Mouse (Mus musculus) v-Abl transformed pro-B cells (cell line): Measurements from ENCODE around the gene Srpk2.

Experiments used
- in situ Hi-C, 2 experiments: fragments of 400-800 bp; cut with MboI; formaldehyde crosslinking; loops; one replicate each; pipeline ENCODE4 v1.15.1; 2025; ENCODE audit not compliant: unreplicated experiment in 2 of 2

The Srpk2 gene

DNA sequence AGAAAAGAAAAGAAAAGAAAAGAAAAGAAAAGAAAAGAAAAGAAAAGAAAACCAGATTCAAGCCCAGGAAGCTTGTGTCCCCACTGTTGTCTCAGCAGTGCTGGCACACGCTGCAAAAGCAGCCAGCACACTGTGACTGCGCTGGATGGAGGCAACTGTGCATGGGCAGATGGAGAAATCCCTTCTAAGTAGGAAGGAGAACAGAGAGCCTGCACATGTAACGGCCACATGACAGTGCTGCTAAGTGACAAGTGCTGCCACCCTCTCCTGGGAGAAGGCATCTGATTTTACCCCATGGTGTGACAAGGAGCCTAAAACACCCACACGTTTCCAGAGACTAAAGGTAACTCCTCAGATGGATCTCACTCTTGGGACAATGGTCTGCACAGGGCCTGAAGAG lies 166.6 kb downstream of the Srpk2 start:
- in situ Hi-C loops = no loop called here

DNA sequence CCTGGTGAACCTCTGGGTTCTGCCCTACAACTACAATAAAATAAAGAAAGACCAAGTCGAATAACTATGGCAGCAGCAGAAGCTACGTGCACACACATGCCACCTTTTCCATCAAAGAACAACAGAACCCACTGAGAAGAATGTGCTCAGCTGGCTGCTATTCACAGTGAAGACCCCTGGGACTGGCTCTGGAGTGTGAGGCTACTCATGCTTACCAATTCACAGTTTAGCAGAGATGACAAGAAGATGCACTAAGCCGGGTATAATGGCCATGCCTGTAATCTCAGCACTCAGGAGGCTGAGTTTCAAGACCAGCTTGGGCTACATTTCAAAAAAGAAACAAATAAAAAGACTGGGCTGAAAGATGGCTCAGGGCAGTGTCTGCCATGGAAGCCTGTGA lies 167.5 kb downstream of the Srpk2 start:
- in situ Hi-C loops = no loop called here

DNA sequence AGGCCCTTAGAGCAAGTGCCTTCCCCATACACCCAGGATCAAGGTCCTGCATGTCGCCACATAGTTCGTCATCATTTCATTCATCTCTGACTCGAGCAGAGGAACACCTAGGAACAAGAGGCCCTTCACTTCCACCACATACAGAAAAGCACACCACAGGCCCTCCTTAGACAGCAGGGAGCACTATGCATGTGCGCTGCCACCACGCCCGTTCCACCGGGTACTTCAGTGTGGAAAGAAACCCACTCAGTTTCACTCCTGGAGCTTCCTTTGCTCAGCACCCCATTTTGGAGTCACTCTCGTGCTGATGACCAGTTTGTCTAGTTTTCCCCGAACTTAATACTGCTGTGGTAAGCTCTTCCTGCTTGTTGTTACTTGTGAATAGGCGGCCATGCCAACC lies 169.4 kb downstream of the Srpk2 start:
- in situ Hi-C loops = no loop called here

DNA sequence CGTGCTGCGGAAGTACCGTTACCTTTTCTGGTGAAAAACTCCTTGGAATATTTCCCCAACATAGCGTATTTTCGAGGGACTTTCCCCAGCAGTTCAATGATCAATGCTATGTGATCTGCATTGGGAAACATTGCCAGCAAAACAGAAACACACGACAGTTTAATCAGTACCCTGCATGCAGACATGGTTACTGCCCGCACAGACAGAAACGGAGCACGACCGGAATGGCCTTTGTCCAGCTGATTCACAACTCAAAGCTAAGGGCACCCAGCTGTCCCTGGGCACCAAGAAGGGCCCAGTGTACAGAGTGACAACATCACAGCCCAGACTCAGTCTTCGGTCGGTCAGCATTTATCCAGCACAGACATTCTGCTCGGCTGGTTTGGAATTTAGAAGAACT lies 170.9 kb downstream of the Srpk2 start:
- in situ Hi-C loops = loop anchor here in 1 of 2 experiments (5.0 kb wide), 1 partner anchor 149 kb away; no protein-coding TSS in a partner anchor

DNA sequence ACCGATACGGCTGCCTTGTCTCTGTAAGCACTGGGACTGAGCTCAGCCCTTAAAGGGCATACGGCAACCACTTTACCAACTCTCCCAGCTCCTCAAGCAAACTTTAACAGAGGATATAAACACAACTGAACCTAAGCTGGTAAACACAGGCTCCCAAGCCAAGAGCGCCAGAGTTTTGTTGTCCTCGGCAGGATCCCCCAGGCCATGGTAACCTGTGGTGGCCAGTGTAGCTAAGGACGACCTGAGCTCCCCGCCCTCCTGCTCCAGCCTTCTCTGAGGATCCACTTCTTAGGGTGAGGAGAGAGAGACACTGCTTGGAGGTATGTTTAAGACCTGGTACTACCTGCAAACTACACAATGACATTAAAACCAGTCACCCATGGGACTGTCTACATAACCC lies 171.9 kb downstream of the Srpk2 start:
- in situ Hi-C loops = loop anchor here in 1 of 2 experiments (5.0 kb wide), 1 partner anchor 150 kb away; no protein-coding TSS in a partner anchor

DNA sequence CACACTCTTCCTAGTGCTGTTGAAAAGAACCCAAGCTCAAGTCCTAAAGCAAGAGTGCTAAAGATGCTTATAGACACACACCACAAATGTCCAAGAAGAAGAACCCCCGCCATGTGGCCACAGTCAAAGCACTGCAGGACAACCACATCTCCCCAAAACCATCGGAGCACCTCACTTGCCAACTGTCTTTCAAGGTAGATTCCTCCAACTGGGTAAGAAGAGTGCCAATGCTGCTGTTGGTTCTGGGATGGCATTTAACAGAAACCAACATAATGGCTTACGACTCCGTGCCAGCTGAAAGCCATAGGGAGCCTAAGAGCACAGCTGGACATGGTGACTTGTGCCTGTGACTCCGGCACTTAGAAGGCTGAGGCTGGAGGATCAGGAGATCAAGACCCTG lies 173.0 kb downstream of the Srpk2 start:
- in situ Hi-C loops = loop anchor here in 1 of 2 experiments (5.0 kb wide), 1 partner anchor 151 kb away; no protein-coding TSS in a partner anchor

DNA sequence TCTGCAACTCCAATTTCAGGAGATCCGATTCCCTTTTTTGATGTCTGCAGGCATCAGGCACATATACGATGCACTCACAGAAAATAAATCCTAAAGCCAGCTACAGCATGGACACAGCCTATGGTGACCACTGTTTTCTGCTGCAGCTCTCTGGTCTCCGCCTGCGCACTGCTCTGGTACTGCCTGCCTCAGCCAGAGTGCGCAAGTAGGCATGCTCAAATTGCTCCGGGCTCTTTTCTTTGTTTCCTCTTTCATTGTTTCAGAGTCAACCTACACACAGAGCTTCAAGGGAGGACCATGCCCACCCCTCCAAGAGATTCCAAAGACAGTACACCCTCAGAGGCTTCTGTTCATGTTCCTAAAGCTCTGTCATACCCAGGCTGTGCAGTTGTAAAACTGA lies 175.8 kb downstream of the Srpk2 start:
- in situ Hi-C loops = no loop called here

DNA sequence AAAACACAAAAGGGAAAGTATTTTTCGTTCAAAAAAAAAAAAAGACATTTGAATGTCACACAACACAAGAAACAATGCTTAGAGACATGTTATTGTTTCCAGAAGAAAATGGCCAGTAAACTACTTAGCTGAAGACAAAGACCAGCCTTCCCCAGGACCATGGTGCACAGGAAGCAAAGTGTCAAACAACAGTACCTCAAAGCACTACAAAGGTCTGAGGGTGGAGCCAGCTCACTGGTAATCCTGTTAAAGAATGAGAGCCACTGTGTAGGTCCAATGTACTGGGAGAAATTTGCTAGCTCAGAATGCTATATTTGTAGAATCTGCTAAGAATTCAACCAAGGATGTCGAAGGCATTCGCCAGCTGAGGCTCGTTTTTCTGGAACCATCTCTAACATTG lies 177.2 kb downstream of the Srpk2 start:
- in situ Hi-C loops = no loop called here

DNA sequence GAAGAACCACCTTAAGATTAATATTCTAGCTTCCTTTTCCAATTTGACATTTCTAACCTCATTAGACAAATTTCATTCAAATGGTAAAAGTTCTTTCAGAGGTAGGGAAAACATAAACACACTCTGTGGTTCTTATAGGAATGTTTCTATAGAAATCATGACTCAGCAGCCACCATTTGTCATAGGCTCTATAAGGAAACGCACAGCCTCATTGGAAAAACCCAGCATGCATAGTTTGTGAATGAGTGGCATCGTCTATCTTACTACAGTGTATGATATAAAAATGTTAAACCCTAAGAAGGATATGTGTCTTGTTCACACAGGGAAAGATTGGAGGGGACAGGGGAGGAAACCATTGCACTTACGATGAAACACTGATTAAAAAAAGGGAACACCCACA lies 178.8 kb downstream of the Srpk2 start:
- in situ Hi-C loops = no loop called here

DNA sequence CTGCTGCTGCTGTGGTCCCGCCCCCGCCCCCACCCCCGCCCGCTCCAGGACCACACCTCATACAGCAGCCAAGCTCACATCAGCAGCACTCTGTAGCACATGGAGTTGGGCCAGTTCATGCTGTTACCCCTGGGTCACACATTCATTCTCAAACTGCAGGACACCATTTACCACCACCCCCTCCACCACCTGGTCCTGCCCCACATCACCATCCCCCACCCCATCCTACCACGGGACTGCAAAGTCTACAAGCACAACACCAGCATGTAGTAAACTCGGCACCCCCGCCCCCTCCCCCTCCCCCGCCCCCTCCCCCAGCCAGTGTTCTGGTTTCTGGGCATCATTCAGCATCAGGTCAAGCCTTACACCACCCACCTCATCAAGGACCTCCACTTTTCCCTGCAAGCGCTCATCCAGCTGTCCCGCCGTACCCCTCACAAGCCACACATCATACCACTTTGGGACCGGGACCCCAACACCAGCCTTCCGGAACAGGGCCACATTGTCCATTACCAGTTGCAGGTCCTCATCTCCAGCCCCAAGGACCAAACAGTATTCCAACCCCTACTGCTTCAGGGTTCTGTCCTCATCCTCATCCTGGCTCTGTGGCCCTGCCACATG lies 182.0 kb downstream of the Srpk2 start:
- in situ Hi-C loops = no loop called here

DNA sequence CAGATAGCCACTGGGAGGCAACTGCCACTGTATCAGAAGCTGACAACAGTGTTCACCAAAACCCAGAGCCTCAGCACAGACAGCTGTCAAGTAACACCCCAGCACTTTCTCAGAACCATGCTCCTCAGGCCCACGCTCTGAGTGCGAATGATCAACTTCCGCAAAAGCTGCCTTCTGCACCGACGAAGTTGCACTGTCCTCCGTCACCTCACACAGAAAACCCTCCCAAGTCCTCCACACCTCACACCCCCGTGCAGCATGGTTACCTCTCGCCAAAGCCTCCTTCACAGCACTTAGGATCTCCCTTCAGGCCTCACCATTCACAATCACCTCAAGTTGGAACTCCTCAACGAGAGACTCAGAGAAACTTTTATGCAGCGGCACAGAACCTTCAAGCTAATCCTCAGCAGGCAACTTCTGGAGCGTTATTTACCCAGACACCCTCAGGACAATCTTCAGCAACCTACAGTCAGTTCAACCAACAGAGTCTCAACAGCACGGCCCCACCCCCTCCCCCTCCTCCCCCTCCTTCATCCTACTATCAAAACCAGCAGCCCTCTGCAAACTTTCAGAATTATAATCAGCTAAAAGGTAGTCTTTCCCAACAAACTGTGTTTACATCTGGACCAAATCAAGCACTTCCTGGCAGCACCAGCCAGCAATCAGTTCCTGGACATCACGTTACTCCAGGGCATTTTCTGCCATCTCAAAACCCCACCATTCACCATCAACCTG lies 182.7 kb downstream of the Srpk2 start:
- in situ Hi-C loops = no loop called here

DNA sequence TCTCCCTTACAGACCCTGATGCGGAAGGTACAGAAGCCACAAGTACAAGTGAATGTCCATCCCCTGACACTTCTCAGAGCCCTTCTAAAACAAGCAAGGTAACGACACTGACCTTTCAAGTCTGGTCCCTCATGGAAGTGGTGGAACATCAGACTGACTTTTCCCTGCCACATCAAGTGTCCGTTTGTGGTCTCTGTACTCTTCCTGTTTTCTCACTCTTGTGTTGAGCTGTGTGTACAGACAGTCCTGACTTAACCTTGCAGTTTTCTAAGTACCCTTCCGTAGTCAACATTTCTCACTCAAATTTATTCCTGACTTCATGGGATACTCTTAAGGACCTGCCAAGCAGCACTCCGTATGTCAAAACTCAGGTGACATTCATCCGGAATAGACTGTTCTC lies 183.7 kb downstream of the Srpk2 start:
- in situ Hi-C loops = no loop called here

DNA sequence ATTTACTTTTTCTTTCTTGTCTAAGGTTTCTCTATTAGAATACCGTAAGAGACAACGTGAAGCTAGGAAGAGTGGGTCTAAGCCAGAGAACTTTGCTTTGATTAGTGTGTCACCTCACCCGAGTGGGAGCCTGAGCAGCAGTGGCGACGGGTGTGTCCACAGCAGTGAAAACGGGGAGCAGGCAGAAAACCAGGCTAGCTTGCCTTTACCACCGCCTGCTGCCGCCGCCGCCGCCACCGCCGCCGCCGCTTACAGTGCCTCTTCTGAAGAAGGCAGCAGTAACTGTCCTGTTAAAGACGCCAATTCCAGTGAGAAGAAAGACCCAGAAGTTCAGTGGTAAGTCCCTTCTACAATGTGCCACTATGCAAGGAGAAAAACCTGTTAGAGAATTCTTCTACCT lies 185.2 kb downstream of the Srpk2 start:
- in situ Hi-C loops = loop anchor here (10.0 to 25.0 kb wide), 4 partner anchors 156 to 1838 kb away; no protein-coding TSS in a partner anchor

DNA sequence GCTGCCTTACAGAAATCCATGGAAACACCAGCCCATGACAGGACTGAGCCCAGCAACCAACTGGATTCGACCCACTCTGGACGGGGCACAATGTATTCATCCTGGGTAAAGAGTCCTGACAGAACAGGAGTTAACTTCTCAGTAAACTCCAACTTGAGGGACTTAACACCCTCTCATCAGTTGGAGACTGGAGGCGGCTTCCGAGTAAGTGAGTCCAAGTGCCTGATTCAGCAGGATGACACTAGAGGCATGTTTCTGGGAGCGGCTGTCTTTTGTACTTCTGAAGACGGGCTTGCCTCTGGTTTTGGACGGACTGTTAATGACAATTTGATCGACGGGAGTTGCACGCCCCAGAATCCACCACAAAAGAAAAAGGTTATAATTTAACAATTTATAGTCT lies 186.5 kb downstream of the Srpk2 start:
- in situ Hi-C loops = loop anchor here (10.0 to 25.0 kb wide), 4 partner anchors 157 to 1839 kb away; no protein-coding TSS in a partner anchor

DNA sequence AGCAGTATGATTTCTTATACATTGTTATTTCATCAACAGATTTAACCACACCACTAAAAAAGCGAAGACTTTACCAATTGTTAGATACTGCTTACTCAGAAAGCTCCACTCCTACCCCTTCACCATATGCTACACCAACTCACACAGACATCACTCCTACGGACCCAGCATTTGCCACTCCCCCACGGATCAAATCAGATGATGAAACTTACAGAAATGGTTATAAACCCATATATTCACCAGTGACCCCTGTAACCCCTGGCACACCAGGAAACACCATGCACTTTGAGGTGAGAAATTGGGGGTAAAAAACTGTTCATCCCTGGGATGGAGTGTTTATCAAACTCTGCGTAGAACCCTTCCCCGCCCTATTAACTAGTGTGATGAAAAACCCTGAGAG lies 187.5 kb downstream of the Srpk2 start:
- in situ Hi-C loops = loop anchor here (10.0 to 25.0 kb wide), 4 partner anchors 158 to 1840 kb away; no protein-coding TSS in a partner anchor

DNA sequence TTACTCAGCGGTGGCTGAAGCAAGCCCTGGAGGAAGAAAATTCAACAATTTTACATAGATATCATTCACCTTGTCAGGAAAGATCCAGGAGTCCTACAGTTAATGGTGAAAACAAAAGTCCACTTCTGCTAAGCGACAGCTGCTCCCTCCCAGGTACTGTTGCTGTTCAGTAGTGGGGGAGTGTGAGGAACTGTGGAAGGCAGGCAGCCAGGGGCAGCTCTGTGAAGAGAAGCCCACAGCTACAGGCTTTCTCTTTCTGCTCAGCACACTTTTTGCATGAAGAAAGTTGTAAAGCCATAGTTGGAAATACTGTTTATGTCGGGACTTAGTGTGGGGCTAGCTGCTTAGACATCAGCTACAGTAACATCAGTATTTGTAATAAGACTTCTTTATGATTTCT lies 188.0 kb downstream of the Srpk2 start:
- in situ Hi-C loops = loop anchor here (10.0 to 25.0 kb wide), 4 partner anchors 158 to 1841 kb away; no protein-coding TSS in a partner anchor

DNA sequence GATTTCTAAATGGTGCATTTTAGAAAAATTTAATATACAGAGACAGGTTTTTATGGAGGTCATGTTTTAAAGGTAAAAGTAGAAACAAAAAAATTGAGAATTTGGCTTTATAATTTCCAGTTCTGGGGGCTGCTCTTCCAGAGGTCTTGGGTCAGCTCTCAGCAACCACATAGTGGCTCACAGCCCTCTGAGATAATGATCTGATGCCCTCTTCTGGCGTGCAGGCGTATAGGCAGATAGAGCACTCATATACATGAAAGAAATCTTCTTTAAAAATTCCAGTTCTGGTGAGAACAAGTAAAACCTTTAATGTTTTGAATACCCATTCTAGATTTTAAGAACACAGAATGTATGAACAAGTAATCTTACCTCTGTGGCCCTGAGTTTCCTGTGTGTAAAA lies 193.6 kb downstream of the Srpk2 start:
- in situ Hi-C loops = loop anchor here (10.0 to 25.0 kb wide), 4 partner anchors 164 to 1847 kb away; no protein-coding TSS in a partner anchor

DNA sequence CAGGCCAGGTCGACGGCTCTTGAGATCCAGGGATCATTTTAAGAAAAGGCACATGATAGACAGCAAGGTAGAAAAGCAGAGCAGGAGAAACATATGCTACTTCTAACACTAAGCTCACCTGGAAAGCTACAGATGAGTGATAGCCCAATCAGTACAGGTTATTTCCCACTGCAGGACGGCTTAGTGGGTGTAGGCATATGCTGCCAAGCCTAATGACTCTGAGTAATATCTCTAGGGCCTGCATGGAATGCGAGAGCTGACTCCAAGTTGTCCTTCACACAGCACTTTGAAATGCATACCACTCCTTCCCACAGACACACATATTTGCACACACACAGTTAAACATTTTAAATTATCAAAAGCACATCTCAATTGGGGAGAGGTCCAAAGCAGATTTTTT lies 195.2 kb downstream of the Srpk2 start:
- in situ Hi-C loops = loop anchor here in 1 of 2 experiments (25.0 kb wide), 2 partner anchors 227 to 1848 kb away; no protein-coding TSS in a partner anchor

DNA sequence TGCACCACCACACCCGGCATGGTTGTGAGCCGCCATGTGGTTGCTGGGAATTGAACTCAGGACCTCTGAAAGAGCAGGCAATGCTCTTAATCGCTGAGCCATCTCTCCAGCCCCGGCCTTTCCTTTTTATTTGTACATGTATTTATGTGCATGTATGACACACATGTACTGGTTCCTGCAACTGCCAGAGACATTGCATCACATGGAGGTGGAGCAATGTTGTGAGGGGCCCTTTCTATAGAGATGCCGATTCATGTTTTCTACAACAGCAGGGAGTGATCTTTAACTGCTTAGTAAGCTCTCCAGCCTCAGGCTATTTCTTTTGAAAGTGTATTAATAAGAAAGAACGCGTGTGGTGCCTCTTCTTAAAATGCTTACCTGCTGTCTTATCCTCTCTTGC lies 200.6 kb downstream of the Srpk2 start:
- in situ Hi-C loops = loop anchor here in 1 of 2 experiments (25.0 kb wide), 2 partner anchors 222 to 1853 kb away; no protein-coding TSS in a partner anchor

DNA sequence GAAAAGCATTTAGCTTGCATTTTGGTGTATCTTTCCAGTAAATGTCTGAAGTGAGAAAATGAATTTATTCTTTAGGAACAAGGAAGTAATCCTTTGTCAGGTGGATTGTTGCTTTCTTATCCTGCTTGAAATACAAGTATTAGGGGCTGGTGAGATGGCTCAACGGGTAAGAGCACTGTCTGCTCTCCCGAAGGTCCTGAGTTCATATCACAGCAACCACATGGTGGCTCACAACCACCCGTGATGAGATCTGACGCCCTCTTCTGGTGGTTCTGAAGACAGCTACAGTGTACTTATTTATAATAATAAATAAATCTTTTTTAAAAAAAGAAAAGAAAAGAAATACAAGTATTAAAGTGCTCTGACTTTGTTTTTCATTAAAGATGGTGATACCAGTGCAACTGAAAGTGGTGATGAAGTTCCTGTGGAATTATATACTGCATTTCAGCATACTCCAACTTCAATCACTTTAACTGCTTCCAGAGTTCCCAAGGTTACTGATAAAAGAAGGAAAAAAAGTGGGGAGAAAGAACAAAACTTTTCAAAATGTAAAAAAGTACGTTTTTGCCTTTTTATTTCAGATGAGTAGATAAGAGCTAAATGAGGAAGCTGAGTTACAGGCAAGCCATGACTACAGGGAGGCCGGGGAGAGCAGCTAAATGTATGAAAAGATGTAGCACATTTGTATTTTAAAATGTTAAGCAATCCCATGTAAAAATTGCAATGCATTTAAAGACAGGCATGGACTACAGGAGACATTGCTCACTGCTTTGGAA lies 211.1 kb downstream of the Srpk2 start:
- in situ Hi-C loops = loop anchor here in 1 of 2 experiments (5.0 to 25.0 kb wide), 3 partner anchors 61 to 1711 kb away; no protein-coding TSS in a partner anchor

DNA sequence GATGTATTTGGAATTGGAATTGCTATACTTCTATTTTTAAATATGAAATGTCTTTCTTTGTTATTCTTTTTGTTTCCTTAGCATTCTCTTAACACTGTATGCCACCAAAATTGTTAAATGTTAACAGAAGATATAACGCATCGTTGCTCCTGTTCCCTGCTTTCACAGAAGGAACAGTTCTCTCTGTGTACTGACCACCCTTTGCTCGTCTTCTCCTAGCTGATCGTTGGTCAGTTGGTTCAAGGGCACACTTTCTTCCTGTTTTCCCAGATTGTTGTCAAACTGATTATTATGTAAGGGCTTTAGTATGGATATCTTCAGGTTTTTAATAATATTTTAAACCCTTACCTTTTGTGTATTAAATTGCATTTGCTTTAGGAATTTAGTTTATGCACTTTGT lies 217.9 kb downstream of the Srpk2 start:
- in situ Hi-C loops = loop anchor here in 1 of 2 experiments (25.0 kb wide), 1 partner anchor 1704 kb away; no protein-coding TSS in a partner anchor
